Mouse (Mus musculus): ENCODE data around the gene Itgav. TPM values are rescaled to one million over a fixed set of nuclear protein-coding genes. Genes with fewer than 3 reads are reported as not detected.

Itgav gene
- polyA plus RNA-seq, 1 experiment from 2014 or later = 75.9 TPM

DNA sequence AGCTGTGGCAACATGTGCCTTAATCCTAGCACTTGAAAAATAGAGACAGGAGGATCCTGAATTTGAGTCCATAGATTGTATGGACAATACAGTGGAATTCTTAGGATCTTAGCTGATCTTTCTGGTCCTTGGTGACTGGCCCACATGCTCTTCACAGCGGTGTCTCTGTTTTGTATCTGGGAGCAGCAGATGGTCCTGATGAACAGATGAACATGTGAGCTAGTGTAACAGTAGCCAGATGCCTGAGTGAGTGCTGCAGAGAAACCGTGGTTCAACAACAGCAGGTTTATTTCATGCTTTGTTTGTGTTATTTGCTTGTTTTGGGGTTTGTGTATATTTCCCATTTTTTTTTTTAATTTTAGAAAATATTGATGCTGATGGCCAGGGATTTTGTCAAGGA, 37.3 kb downstream of the Itgav start:
- Histone ChIP-seq H3K4me2 (no peak overlapping the region), H3K36me3 (ENCODE audit: control insufficient read depth, insufficient read depth, low read length) (peaks cover 2% of the 10 kb centered on the region), H3K9me3 (replicated peaks; ENCODE audit: control insufficient read depth, low read length) (no peaks in the 10 kb centered on the region), H3K27me3 (ENCODE audit: control insufficient read depth, insufficient read depth, low read length) (peaks cover 8% of the 10 kb centered on the region), H3K9ac (ENCODE audit: low read depth, low read length) (no peak overlapping the region), H3K4me1 (ENCODE audit: control insufficient read depth, insufficient read depth, low read length) (peaks cover 4% of the 10 kb centered on the region; the same call in 1 of the 2 replicates), H3K4me3 (ENCODE audit: low read depth, low read length) (no peak overlapping the region), H3K27ac (ENCODE audit: low read depth, low read length) (no peak overlapping the region)
- 67% methylated on average over 2 of the region's 2 CpGs for WGBS (ENCODE audit: insufficient replicate concordance)
- ATAC-seq (replicated peaks; ENCODE audit: insufficient number of reproducible peaks, low FRiP score, low TSS enrichment) = no peak

GRCm38 (mm10) chr2:83762106-83762855, 38.1 kb downstream of the Itgav start:
- no peaks in the 10 kb centered on the region for H3K9me3 ChIP-seq (replicated peaks; ENCODE audit: control insufficient read depth, low read length)
- peaks cover 8% of the 10 kb centered on the region for H3K36me3 ChIP-seq (ENCODE audit: control insufficient read depth, insufficient read depth, low read length)
- WGBS (ENCODE audit: insufficient replicate concordance) = 73% methylated on average over 7 of the region's 7 CpGs
- no peak overlapping the region for H3K4me2 ChIP-seq
- no peak overlapping the region for H3K4me3 ChIP-seq (ENCODE audit: low read depth, low read length)
- H3K27me3 ChIP-seq (ENCODE audit: control insufficient read depth, insufficient read depth, low read length) = peaks cover 3% of the 10 kb centered on the region
- ATAC-seq (replicated peaks; ENCODE audit: insufficient number of reproducible peaks, low FRiP score, low TSS enrichment) = no peak
- no peak overlapping the region for H3K9ac ChIP-seq (ENCODE audit: low read depth, low read length)
- no peak overlapping the region for H3K27ac ChIP-seq (ENCODE audit: low read depth, low read length)
- H3K4me1 ChIP-seq (ENCODE audit: control insufficient read depth, insufficient read depth, low read length) = peaks cover 4% of the 10 kb centered on the region; the same call in 1 of the 2 replicates

DNA sequence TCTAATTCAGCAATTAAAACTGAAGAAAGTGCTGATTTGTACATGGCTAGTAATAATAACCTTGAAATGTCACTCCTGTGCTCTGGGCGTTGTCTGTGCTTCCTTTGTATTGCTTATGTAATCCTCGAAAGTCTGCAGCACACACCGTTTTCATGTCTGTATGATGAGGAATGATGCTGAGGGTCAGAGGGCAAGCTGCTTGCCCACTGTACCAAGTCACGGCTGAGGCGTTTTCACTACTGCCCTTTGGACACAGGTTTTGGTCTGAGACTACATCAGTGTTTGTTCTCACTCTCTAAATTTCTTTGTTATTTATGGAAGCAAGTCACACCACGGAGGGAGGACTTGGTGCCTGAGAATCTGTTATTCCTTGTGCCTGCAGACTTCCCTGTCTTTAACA, 41.9 kb downstream of the Itgav start:
- no peak overlapping the region for H3K4me3 ChIP-seq (ENCODE audit: low read depth, low read length)
- H3K27ac ChIP-seq (ENCODE audit: low read depth, low read length) = no peak overlapping the region
- no peaks in the 10 kb centered on the region for H3K27me3 ChIP-seq (ENCODE audit: control insufficient read depth, insufficient read depth, low read length)
- peaks cover 9% of the 10 kb centered on the region for H3K36me3 ChIP-seq (ENCODE audit: control insufficient read depth, insufficient read depth, low read length)
- ATAC-seq (replicated peaks; ENCODE audit: insufficient number of reproducible peaks, low FRiP score, low TSS enrichment) = no peak
- no peak overlapping the region for H3K9ac ChIP-seq (ENCODE audit: low read depth, low read length)
- H3K4me2 ChIP-seq = no peak overlapping the region
- H3K4me1 ChIP-seq (ENCODE audit: control insufficient read depth, insufficient read depth, low read length) = no peaks in the 10 kb centered on the region
- WGBS (ENCODE audit: insufficient replicate concordance) = 77% methylated on average over 6 of the region's 6 CpGs
- no peaks in the 10 kb centered on the region for H3K9me3 ChIP-seq (replicated peaks; ENCODE audit: control insufficient read depth, low read length)

GRCm38 (mm10) chr2:83766878-83767277, 42.7 kb downstream of the Itgav start:
- Histone ChIP-seq H3K9me3 (replicated peaks; ENCODE audit: control insufficient read depth, low read length) (no peaks in the 10 kb centered on the region), H3K4me2 (no peak overlapping the region), H3K27me3 (ENCODE audit: control insufficient read depth, insufficient read depth, low read length) (no peaks in the 10 kb centered on the region), H3K9ac (ENCODE audit: low read depth, low read length) (no peak overlapping the region), H3K27ac (ENCODE audit: low read depth, low read length) (no peak overlapping the region), H3K4me1 (ENCODE audit: control insufficient read depth, insufficient read depth, low read length) (no peaks in the 10 kb centered on the region), H3K4me3 (ENCODE audit: low read depth, low read length) (no peak overlapping the region), H3K36me3 (ENCODE audit: control insufficient read depth, insufficient read depth, low read length) (peaks cover 9% of the 10 kb centered on the region)
- ATAC-seq (replicated peaks; ENCODE audit: insufficient number of reproducible peaks, low FRiP score, low TSS enrichment) = no peak
- 82% methylated on average over 1 of the region's 1 CpGs for WGBS (ENCODE audit: insufficient replicate concordance)

- H3K4me1 ChIP-seq (ENCODE audit: control insufficient read depth, insufficient read depth, low read length) = no peaks in the 10 kb centered on the region
- no peak for ATAC-seq (replicated peaks; ENCODE audit: insufficient number of reproducible peaks, low FRiP score, low TSS enrichment)
- H3K4me3 ChIP-seq (ENCODE audit: low read depth, low read length) = no peak overlapping the region
- no peaks in the 10 kb centered on the region for H3K27me3 ChIP-seq (ENCODE audit: control insufficient read depth, insufficient read depth, low read length)
- H3K27ac ChIP-seq (ENCODE audit: low read depth, low read length) = no peak overlapping the region
- H3K4me2 ChIP-seq = no peak overlapping the region
- WGBS (ENCODE audit: insufficient replicate concordance) = 83% methylated on average over 4 of the region's 4 CpGs
- no peak overlapping the region for H3K9ac ChIP-seq (ENCODE audit: low read depth, low read length)
- no peaks in the 10 kb centered on the region for H3K9me3 ChIP-seq (replicated peaks; ENCODE audit: control insufficient read depth, low read length)
- peaks cover 17% of the 10 kb centered on the region for H3K36me3 ChIP-seq (ENCODE audit: control insufficient read depth, insufficient read depth, low read length)
Measured at GRCm38 (mm10) chr2:83768311-83769047, 44.3 kb downstream of the Itgav start.

DNA sequence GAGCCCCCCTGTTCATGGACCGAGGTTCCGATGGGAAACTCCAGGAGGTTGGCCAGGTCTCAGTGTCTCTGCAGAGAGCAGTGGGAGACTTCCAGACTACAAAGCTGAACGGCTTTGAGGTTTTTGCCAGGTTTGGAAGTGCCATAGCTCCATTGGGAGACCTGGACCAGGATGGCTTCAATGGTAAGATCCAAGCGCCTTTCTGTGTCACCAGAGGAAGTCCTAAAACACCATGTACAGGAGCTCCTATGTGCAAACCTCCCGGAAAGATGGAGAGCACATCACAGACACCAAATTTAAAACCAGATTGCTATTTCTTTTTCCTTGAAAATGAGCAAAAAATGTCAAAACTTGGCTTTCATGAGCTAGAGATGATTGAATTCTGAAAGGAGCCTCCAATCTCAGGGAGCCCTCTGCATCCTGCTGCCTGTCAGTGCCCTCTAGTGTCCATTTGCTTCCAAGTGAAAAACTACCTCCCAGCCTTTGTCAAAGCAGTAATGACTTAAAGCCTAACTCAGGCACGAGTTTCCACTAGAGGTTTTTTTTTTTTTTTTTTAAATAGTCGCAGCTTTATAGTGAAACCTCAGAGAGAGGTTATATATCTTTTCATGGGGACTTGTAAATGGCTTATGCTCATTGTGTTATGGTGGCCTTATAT, 47.1 kb downstream of the Itgav start:
- peaks cover 19% of the 10 kb centered on the region for H3K36me3 ChIP-seq (ENCODE audit: control insufficient read depth, insufficient read depth, low read length)
- H3K4me3 ChIP-seq (ENCODE audit: low read depth, low read length) = no peak overlapping the region

DNA sequence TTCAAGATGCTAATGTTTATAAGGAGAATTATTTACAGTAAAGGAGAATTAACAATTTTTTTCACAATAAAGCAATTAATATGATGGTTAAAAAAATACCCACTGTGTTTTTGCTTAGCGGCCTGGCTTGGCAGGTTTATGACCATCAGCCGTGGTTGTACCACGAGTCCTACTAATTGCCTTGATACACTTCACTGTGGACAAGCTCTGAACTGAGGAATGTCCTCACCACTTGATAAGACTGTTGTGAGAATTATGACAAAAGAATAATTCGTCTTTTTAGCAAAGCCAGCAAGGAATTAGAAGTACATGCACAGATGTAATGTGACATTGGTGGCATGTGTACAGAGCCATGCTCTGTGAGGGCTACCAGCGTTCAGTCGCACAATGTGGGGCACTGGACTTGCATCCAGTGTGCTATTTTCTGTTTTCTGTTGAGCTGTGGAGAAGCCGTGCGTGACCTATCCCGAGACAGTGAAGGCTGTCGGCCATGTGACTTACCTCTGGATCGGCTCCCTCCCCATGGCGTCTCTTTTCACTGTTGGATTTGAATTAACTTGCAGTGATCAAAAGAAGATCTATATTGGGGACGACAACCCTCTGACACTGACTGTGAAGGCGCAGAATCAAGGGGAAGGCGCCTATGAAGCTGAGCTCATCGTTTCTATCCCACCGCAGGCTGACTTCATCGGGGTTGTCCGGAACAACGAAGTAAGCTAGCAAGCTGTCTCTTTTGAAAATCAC, 67.3 kb downstream of the Itgav start:
- Histone ChIP-seq H3K27ac (ENCODE audit: low read depth, low read length) (no peak overlapping the region), H3K9me3 (replicated peaks; ENCODE audit: control insufficient read depth, low read length) (no peaks in the 10 kb centered on the region), H3K4me2 (no peak overlapping the region), H3K36me3 (ENCODE audit: control insufficient read depth, insufficient read depth, low read length) (peaks cover 12% of the 10 kb centered on the region), H3K4me1 (ENCODE audit: control insufficient read depth, insufficient read depth, low read length) (no peaks in the 10 kb centered on the region), H3K9ac (ENCODE audit: low read depth, low read length) (no peak overlapping the region), H3K4me3 (ENCODE audit: low read depth, low read length) (no peak overlapping the region), H3K27me3 (ENCODE audit: control insufficient read depth, insufficient read depth, low read length) (no peaks in the 10 kb centered on the region)
- WGBS (ENCODE audit: insufficient replicate concordance) = 91% methylated on average over 20 of the region's 20 CpGs
- ATAC-seq (replicated peaks; ENCODE audit: insufficient number of reproducible peaks, low FRiP score, low TSS enrichment) = no peak

More for the DNA sequence above, 47.1 kb downstream of the Itgav start:
- no peak for ATAC-seq (replicated peaks; ENCODE audit: insufficient number of reproducible peaks, low FRiP score, low TSS enrichment)
- no peak overlapping the region for H3K9ac ChIP-seq (ENCODE audit: low read depth, low read length)
- no peak overlapping the region for H3K4me2 ChIP-seq
- H3K4me1 ChIP-seq (ENCODE audit: control insufficient read depth, insufficient read depth, low read length) = no peaks in the 10 kb centered on the region
- H3K27ac ChIP-seq (ENCODE audit: low read depth, low read length) = no peak overlapping the region
- 63% methylated on average over 7 of the region's 7 CpGs for WGBS (ENCODE audit: insufficient replicate concordance)
- no peaks in the 10 kb centered on the region for H3K9me3 ChIP-seq (replicated peaks; ENCODE audit: control insufficient read depth, low read length)
- no peaks in the 10 kb centered on the region for H3K27me3 ChIP-seq (ENCODE audit: control insufficient read depth, insufficient read depth, low read length)

DNA sequence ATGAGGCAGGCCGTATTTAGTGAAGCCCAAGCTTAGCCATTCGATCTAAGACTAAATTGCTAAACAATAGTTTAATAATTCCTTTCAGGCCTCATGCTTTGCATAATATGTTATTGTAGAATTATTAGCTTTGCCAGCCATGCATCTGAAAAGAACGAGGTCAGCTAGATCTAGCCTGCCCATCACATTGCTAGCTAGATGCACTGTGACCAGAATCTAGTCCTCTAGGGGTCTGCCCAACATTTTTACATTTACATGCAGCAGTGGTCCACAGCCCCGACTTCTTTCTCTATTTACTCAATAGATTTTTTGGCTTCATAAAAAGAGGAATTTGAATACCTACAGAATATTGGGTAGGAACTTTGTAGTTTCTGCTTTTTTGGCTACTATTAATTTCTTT, 67.9 kb downstream of the Itgav start:
- Histone ChIP-seq H3K9me3 (replicated peaks; ENCODE audit: control insufficient read depth, low read length) (no peaks in the 10 kb centered on the region), H3K9ac (ENCODE audit: low read depth, low read length) (no peak overlapping the region), H3K4me2 (no peak overlapping the region), H3K27ac (ENCODE audit: low read depth, low read length) (no peak overlapping the region), H3K27me3 (ENCODE audit: control insufficient read depth, insufficient read depth, low read length) (no peaks in the 10 kb centered on the region), H3K4me3 (ENCODE audit: low read depth, low read length) (no peak overlapping the region), H3K36me3 (ENCODE audit: control insufficient read depth, insufficient read depth, low read length) (peaks cover 12% of the 10 kb centered on the region), H3K4me1 (ENCODE audit: control insufficient read depth, insufficient read depth, low read length) (no peaks in the 10 kb centered on the region)
- WGBS (ENCODE audit: insufficient replicate concordance) = 91% methylated on average over 4 of the region's 4 CpGs
- no peak for ATAC-seq (replicated peaks; ENCODE audit: insufficient number of reproducible peaks, low FRiP score, low TSS enrichment)

Measured in heart, embryonic 11.5 days (tissue).